8 mouse cellular contexts compared by ENCODE assay signal in genomic region chrX:71311229-71311628, GRCm38 (mm10). TPM values are rescaled to one million over a fixed set of nuclear protein-coding genes. Genes with fewer than 3 reads are reported as not detected.
A peak's percentile ranks its signal among the peaks of the same experiment; 100 is the strongest.
DNase-seq lines count a peak whose midpoint lies in the region; ATAC-seq and TF ChIP-seq lines count a peak whose summit lies in the region.

No protein-coding gene starts in this region.

- no peaks in the 10 kb centered on the region for H3K36me3 ChIP-seq in forebrain, embryonic 10.5 days (replicated peaks)
- no peaks in the 10 kb centered on the region for H3K36me3 ChIP-seq in forebrain, embryonic 12.5 days (replicated peaks)
- H3K36me3 ChIP-seq in MEL (ENCODE audit: control insufficient read depth in 1 of 2, insufficient read depth in 2 of 2, low read length in 2 of 2), result no peaks in the 10 kb centered on the region; a peak in 1 of 4 replicates

- no peak overlapping the region for H3K9ac ChIP-seq in forebrain, embryonic 12.5 days
- H3K9ac ChIP-seq in MEL (ENCODE audit: control insufficient read depth, low read depth, low read length, poor library complexity, severe bottlenecking), result no peak overlapping the region

- H3K79me2 ChIP-seq in MEL (ENCODE audit: control insufficient read depth, insufficient read depth, low read length, poor library complexity), result no peaks in the 10 kb centered on the region

- H3K27me3 ChIP-seq in forebrain, embryonic 10.5 days (ENCODE audit: poor library complexity, severe bottlenecking), result no peaks in the 10 kb centered on the region
- no peaks in the 10 kb centered on the region for H3K27me3 ChIP-seq in forebrain, embryonic 12.5 days
- H3K27me3 ChIP-seq in MEL (ENCODE audit: control insufficient read depth in 1 of 2, insufficient read depth in 2 of 2, low read length in 2 of 2), result no peaks in the 10 kb centered on the region

- no peak for ATAC-seq in forebrain, embryonic 12.5 days (ENCODE audit: low FRiP score)
- peak; percentile 85 for ATAC-seq in frontal cortex, adult (ENCODE audit: low TSS enrichment)

- 40% methylated on average over 8 of the region's 8 CpGs for WGBS in forebrain, embryonic 10.5 days
- WGBS in forebrain, embryonic 12.5 days, result 34% methylated on average over 8 of the region's 8 CpGs
- 38% methylated on average over 8 of the region's 8 CpGs for WGBS in lung, adult 2 months

- TF ChIP-seq EP300 in MEL (IDR thresholded peaks at IDR 0.05; ENCODE audit: low read depth in 1 of 2, low read length in 2 of 2), result no peak

- no peak overlapping the region for H3K4me3 ChIP-seq in forebrain, embryonic 10.5 days
- H3K4me3 ChIP-seq in forebrain, embryonic 12.5 days (replicated peaks), result no peak overlapping the region
- no peak overlapping the region for H3K4me3 ChIP-seq in MEL (ENCODE audit: control insufficient read depth in 1 of 2, insufficient read depth in 1 of 2, low read depth in 2 of 2, low read length in 2 of 2)
- H3K4me3 ChIP-seq in lung, adult 2 months (replicated peaks; ENCODE audit: extremely low read depth, low read depth, low read length), result no peak overlapping the region

- TF ChIP-seq RAD21 in MEL (IDR thresholded peaks at IDR 0.05; ENCODE audit: low read depth, low read length), result peak; percentile 80

- H3K4me1 ChIP-seq in forebrain, embryonic 10.5 days, result no peaks in the 10 kb centered on the region
- H3K4me1 ChIP-seq in forebrain, embryonic 12.5 days, result no peaks in the 10 kb centered on the region
- no peaks in the 10 kb centered on the region for H3K4me1 ChIP-seq in MEL (ENCODE audit: control insufficient read depth in 1 of 2, insufficient read depth in 2 of 2, low read length in 2 of 2)
- H3K4me1 ChIP-seq in lung, adult 2 months (ENCODE audit: control insufficient read depth, insufficient read depth, low read length), result no peaks in the 10 kb centered on the region

- H3K4me2 ChIP-seq in forebrain, embryonic 12.5 days, result no peak overlapping the region

- no peak for TF ChIP-seq POLR2A in MEL (IDR thresholded peaks at IDR 0.05; ENCODE audit: control insufficient read depth in 1 of 2, insufficient read depth in 1 of 2, low read depth in 1 of 2, low read length in 2 of 2, poor library complexity in 1 of 2)
- no peak for TF ChIP-seq POLR2A in lung, adult 2 months (IDR thresholded peaks at IDR 0.05; ENCODE audit: borderline replicate concordance, extremely low read depth, low read depth, low read length)

- no peaks in the 10 kb centered on the region for H3K9me3 ChIP-seq in forebrain, embryonic 10.5 days
- no peaks in the 10 kb centered on the region for H3K9me3 ChIP-seq in forebrain, embryonic 12.5 days
- no peaks in the 10 kb centered on the region for H3K9me3 ChIP-seq in MEL (replicated peaks; ENCODE audit: insufficient read depth, low read length)

- peak; percentile 23 for DNase-seq in forebrain, embryonic 10.5 days (ENCODE audit: extremely low spot score, low spot score)
- DNase-seq in MEL (ENCODE audit: low read depth, low spot score), result peak; percentile 58
- peak; percentile 43 for DNase-seq in cerebellum, adult 11 months
- peak; percentile 48 for DNase-seq in kidney, postnatal 14 days
- peak; percentile 9 for DNase-seq in lung, adult 2 months
- DNase-seq in retina, postnatal 7 days (ENCODE audit: low read depth, low spot score), result peak; percentile 43

- H3K27ac ChIP-seq in forebrain, embryonic 10.5 days, result no peak overlapping the region
- H3K27ac ChIP-seq in forebrain, embryonic 12.5 days, result no peak overlapping the region
- no peak overlapping the region for H3K27ac ChIP-seq in MEL (ENCODE audit: control insufficient read depth, low read depth, low read length)

- peak; percentile 50 to 69 (median 56) for TF ChIP-seq CTCF in MEL (IDR thresholded peaks at IDR 0.05 in 2 of 3, conservative IDR thresholded peaks at IDR 0.05 in 1 of 3; ENCODE audit: control insufficient read depth in 1 of 3, insufficient read depth in 1 of 3, low read depth in 2 of 3, low read length in 3 of 3, poor library complexity in 1 of 3, severe bottlenecking in 1 of 3)
- peak; percentile 54 for TF ChIP-seq CTCF in lung, adult 2 months (IDR thresholded peaks at IDR 0.05; ENCODE audit: insufficient read depth, low read length)

TF ChIP-seq in MEL, 35 proteins besides CTCF, POLR2A, EP300 and RAD21:
- TF ChIP-seq KAT2A (conservative IDR thresholded peaks at IDR 0.05; ENCODE audit: low read depth, low read length) (no peak), ZC3H11A (IDR thresholded peaks at IDR 0.05; ENCODE audit: low read depth, low read length) (peak; percentile 45; the same call in 1 of the 2 replicates), ZNF384 (IDR thresholded peaks at IDR 0.05; ENCODE audit: low read depth, low read length) (no peak), SMC3 (IDR thresholded peaks at IDR 0.05; ENCODE audit: low read depth, low read length) (peak; percentile 75), GATA1 (IDR thresholded peaks at IDR 0.05; ENCODE audit: low read depth, low read length) (no peak), MEF2A (IDR thresholded peaks at IDR 0.05; ENCODE audit: extremely low read depth, insufficient replicate concordance, low read depth, low read length, poor library complexity, severe bottlenecking) (no peak)
TF ChIP-seq in MEL: peak in this region for 2.

RNA-seq across cellular contexts. Expression of gene Mtmr1, which starts 53.3 kb away (rescaled TPM):
- polyA plus RNA-seq in forebrain, embryonic 10.5 days (2016; fragmentation: Nextera tagmentation; extraction: Ambion mirVana), result 6.2 and 6.9 TPM in 2 replicates
- polyA plus RNA-seq in forebrain, embryonic 12.5 days (2016; fragmentation: Nextera tagmentation; extraction: Ambion mirVana), result 17.3 and 18.8 TPM in 2 replicates
- 19.4 and 19.6 TPM in 2 replicates for total RNA-seq in MEL (2012; rRNA removed)
- polyA plus RNA-seq in MEL (2012; ENCODE audit: insufficient read depth in 1 of 2, insufficient read length in 2 of 2, low read depth in 1 of 2, low replicate concordance in 2 of 2, missing spikeins in 1 of 2), result 10 to 100 TPM in 1 of 2 experiments, not detected in 1; 14.8 TPM
- 6.3 and 10.1 TPM in 2 replicates for polyA plus RNA-seq in lung, adult 2 months (2012; rRNA removed)
